Mouse (Mus musculus) lung, embryonic 16.5 days (tissue): ENCODE data around the gene Cks1brt. TPM values are rescaled to one million over a fixed set of nuclear protein-coding genes. Genes with fewer than 3 reads are reported as not detected.
"Not testable (repeated sequence)": the region's sequence is repeated elsewhere in the genome, so short reads cannot be mapped to it uniquely, and the experiment has no call there.

Experiments
- ATAC-seq: fragments of 200-750 bp; cut with Nextera tagmentation; 2 replicates; pipeline ENCODE4 v1.8.0; 2017; ENCODE audit warnings: low read depth, mild to moderate bottlenecking, moderate library complexity
- H3K27ac ChIP-seq: fragments of 300-500 bp; sonication (generic); 2 replicates; pipeline ENCODE4 v1.5.1; 2014; ENCODE audit warnings: mild to moderate bottlenecking, control low read depth, low read length
- H3K27me3 ChIP-seq: fragments of 300-500 bp; sonication (generic); 2 replicates; pipeline ENCODE4 v1.6.1; 2014; ENCODE audit warnings: low read depth, low read length, mixed read lengths; ENCODE audit not compliant: control insufficient read depth, insufficient read depth
- H3K36me3 ChIP-seq: fragments of 300-500 bp; sonication (generic); 2 replicates; pipeline ENCODE4 v1.6.1; 2014; ENCODE audit warnings: low read length; ENCODE audit not compliant: control insufficient read depth, insufficient read depth
- H3K4me1 ChIP-seq: fragments of 300-500 bp; sonication (generic); replicated peaks from 2 replicates; pipeline ENCODE4 v1.6.1; 2014; ENCODE audit warnings: low read length, mixed read lengths; ENCODE audit not compliant: control insufficient read depth, insufficient read depth
- H3K4me2 ChIP-seq: fragments of 300-500 bp; sonication (generic); 2 replicates; pipeline ENCODE4 v1.6.1; 2014; ENCODE audit warnings: low read depth, low read length, control low read depth
- H3K4me3 ChIP-seq: fragments of 300-500 bp; sonication (generic); 2 replicates; pipeline ENCODE4 v1.5.1; 2014; ENCODE audit warnings: mild to moderate bottlenecking, low read length, control low read depth
- H3K9ac ChIP-seq: fragments of 300-500 bp; sonication (generic); 2 replicates; pipeline ENCODE4 v1.6.1; 2014; ENCODE audit warnings: low read length, control low read depth
- H3K9me3 ChIP-seq: fragments of 300-500 bp; sonication (generic); 2 replicates; pipeline ENCODE4 v1.6.1; 2016; ENCODE audit warnings: low read length; ENCODE audit not compliant: control insufficient read depth
- WGBS: fragments of 180-500 bp; shearing (Covaris S2); extraction: QIAGEN DNeasy Blood & Tissue Kit; methylation state at CpG from one replicate; pipeline ENCODE4 v1.1.7; 2014; 5-methylcytosine and 5-hydroxymethylcytosine counted together
- microRNA-seq: library from miRNA; unstranded; fragments of <30 nt; microRNA quantifications from one replicate; pipeline ENCODE4, GENCODE M21; 2016
- polyA plus RNA-seq: library from polyadenylated mRNA; unstranded; fragments of >200 nt; fragmentation: Nextera tagmentation; extraction: Ambion mirVana; gene quantifications from 2 replicates; pipeline ENCODE4 v1.2.1, GENCODE M21; 2015

Gene Cks1brt
- polyA plus RNA-seq, 1 experiment from 2014 or later = not detected

DNA sequence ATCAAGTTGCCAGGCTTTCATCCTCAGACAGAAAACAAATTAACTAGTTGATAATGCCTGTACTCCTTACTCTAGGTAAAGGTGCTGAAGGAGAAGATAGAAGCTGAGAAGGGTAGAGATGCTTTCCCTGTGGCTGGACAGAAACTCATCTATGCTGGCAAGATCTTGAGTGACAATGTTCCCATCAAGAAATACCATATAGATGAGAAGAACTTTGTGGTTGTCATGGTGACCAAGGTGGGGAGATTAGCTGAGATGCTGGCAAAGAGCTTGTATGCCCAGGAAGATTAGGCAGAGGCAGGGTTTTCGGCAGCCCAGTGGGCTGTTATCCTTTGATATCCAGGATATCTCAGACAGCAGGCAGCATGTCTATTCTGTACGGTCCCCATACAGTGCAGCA, 16.0 kb upstream of the Cks1brt start:
- not testable (repeated sequence) for H3K9ac ChIP-seq, H3K4me1 ChIP-seq, H3K4me3 ChIP-seq, H3K27me3 ChIP-seq, H3K27ac ChIP-seq, H3K9me3 ChIP-seq, H3K4me2 ChIP-seq, H3K36me3 ChIP-seq, ATAC-seq
- 90% methylated on average over 2 of the region's 2 CpGs for WGBS

DNA sequence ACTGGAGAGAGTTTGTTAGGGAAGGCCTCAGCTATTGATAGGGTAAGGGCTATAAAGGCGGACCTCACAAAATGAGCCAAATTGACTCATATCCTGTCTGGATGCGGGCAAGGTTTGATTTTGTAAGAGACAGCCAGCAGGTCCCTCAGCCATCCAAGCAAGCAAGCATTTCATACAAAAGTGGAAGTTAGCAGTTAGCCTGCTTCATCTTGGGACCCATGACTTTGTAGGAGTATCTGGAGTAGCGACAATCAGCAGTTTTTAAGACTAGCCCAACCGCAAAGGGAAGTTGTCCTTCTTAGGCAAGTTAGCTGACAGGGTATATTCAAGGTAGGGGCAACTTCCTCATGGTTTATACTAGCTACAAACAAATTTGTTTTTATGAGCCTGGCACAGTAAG, 9.2 kb upstream of the Cks1brt start:
- WGBS = 94% methylated on average over 4 of the region's 4 CpGs
- Histone ChIP-seq H3K4me2 (no peak overlapping the region), H3K27me3 (no peaks in the 10 kb centered on the region), H3K9me3 (peaks cover 5% of the 10 kb centered on the region; the same call in 1 of the 2 replicates), H3K9ac (no peak overlapping the region), H3K4me1 (no peaks in the 10 kb centered on the region), H3K27ac (no peak overlapping the region), H3K4me3 (no peak overlapping the region), H3K36me3 (no peaks in the 10 kb centered on the region)
- no peak for ATAC-seq

DNA sequence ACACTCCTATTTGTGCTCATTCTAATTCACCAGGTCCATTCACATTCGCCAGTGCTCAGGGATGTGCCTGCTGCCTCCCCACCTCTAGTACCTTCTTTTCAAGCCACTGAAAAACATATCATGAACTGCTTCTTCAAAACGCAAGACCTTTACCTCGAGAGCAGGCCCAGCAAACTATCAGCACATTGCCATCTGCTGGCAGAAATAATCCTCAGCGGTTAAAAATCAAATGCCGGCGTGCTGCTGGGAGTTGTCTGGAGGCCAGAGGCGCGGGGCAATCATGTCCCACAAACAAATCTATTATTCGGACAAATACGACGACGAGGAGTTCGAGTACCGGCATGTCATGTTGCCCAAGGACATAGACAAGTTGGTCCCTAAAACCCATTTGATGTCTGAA, 19.6 kb downstream of the Cks1brt start:
- Histone ChIP-seq H3K36me3 (no peaks in the 10 kb centered on the region), H3K4me1 (no peaks in the 10 kb centered on the region), H3K4me2 (no peak overlapping the region), H3K27me3 (no peaks in the 10 kb centered on the region), H3K4me3 (no peak overlapping the region), H3K9me3 (no peaks in the 10 kb centered on the region), H3K9ac (no peak overlapping the region), H3K27ac (no peak overlapping the region)
- ATAC-seq = no peak
- 19% methylated on average over 14 of the region's 14 CpGs for WGBS

DNA sequence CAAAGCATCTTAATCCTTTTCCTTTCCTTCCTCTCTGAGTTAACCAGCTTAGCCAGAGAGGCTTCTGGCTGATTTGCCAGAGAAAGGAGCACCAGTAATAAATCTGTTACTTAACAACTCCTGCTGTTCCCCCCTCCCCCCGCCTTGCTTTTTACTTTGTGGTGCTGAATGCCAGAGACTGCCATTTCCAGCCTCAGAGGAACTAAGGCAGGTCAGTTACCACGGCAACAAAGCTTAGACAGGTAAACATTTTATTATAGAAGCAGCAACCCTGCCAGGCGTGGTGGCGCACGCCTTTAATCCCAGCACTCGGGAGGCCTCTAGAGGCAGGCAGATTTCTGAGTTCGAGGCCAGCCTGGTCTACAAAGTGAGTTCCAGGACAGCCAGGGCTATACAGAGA, 24.2 kb downstream of the Cks1brt start:
- Histone ChIP-seq H3K36me3 (no peaks in the 10 kb centered on the region), H3K27me3 (no peaks in the 10 kb centered on the region), H3K4me3 (no peak overlapping the region), H3K9me3 (no peaks in the 10 kb centered on the region), H3K4me2 (no peak overlapping the region), H3K4me1 (no peaks in the 10 kb centered on the region), H3K9ac (no peak overlapping the region), H3K27ac (no peak overlapping the region)
- 73% methylated on average over 7 of the region's 7 CpGs for WGBS
- ATAC-seq = no peak

- H3K9ac ChIP-seq = no peak overlapping the region
- no peaks in the 10 kb centered on the region for H3K36me3 ChIP-seq
- no peak overlapping the region for H3K4me3 ChIP-seq
- H3K27ac ChIP-seq = no peak overlapping the region
- H3K9me3 ChIP-seq = 0 out of 2 replicates have a peak, but pooled peaks cover 3% of the 10 kb centered on the region
- H3K4me1 ChIP-seq = no peaks in the 10 kb centered on the region
- no peaks in the 10 kb centered on the region for H3K27me3 ChIP-seq
- no peak for ATAC-seq
- WGBS = 65% methylated on average over 1 of the region's 1 CpGs
- H3K4me2 ChIP-seq = no peak overlapping the region
These were observed 40.6 kb downstream of the Cks1brt start for GRCm38 (mm10) chr8:85192346-85192745.

DNA sequence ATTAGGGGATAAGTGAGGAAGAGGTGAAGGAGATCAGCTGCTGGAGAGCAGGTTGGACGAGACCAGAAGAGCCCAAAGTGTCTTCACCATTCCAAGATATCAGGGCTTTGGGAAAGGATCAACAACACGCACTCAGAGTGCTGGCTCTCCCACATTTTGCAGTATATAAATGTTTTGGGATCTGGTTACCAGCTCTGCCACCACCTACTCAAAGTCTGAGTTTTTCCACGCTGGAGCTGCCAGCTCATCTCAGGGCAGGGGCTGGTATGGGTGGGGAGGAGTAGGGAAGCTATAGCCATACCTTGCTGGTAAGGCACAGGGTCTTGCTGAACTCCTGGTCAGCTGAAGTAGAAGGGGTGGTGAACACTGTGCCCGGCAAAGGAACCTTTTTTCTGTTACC, 68.5 kb downstream of the Cks1brt start:
- no peak overlapping the region for H3K9ac ChIP-seq
- H3K36me3 ChIP-seq = no peaks in the 10 kb centered on the region
- H3K9me3 ChIP-seq = no peaks in the 10 kb centered on the region
- no peaks in the 10 kb centered on the region for H3K27me3 ChIP-seq
- peak overlapping the region; percentile 51; the same call in 1 of the 2 replicates for H3K27ac ChIP-seq
- ATAC-seq = no peak
- WGBS = 66% methylated on average over 4 of the region's 4 CpGs
- H3K4me1 ChIP-seq = no peaks in the 10 kb centered on the region
- H3K4me2 ChIP-seq = no peak overlapping the region
- no peak overlapping the region for H3K4me3 ChIP-seq

DNA sequence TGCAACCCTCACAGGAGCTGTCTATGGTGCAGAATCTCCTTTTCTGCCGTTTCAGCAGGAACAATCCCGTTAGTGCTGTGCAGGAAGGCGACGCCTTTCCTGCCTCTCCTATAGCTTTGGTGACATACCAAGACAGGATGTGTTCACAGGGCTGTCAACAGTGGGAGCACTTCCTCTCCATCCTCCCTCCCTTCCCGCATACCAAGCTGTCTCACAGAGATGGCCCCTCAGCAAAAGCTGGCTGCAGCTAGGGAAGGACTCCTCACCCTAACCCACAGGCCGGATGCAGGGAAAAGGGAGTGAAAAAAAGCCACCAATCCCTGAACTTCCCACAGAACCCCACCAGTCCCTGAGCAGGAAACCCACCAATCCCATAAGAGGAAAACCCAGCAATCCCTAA, 69.3 kb downstream of the Cks1brt start:
- WGBS = 32% methylated on average over 6 of the region's 6 CpGs
- Histone ChIP-seq H3K36me3 (no peaks in the 10 kb centered on the region), H3K27me3 (no peaks in the 10 kb centered on the region), H3K9me3 (no peaks in the 10 kb centered on the region), H3K4me2 (no peak overlapping the region), H3K4me3 (no peak overlapping the region), H3K9ac (no peak overlapping the region), H3K4me1 (no peaks in the 10 kb centered on the region), H3K27ac (peak overlapping the region; percentile 54)
- ATAC-seq = peak; percentile 97

Small RNA genes lying within 50 kb of the gene (microRNA-seq; reads per million reads assigned to microRNA genes)
- 1.8 reads per million for gene Gm23388

Other genes starting within 250 kb of the Cks1brt start
- gene Klf1, start 250.0 kb upstream of the Cks1brt start, polyA plus RNA-seq = 1.5 and 4.9 TPM in 2 replicates
- 19.9 and 21.1 TPM in 2 replicates for gene Dnase2a, start 243.4 kb upstream of the Cks1brt start, polyA plus RNA-seq
- 0.64 and 0.72 TPM in 2 replicates for gene Mast1, start 214.6 kb upstream of the Cks1brt start, polyA plus RNA-seq
- 0.23 and 0.29 TPM in 2 replicates for gene Rtbdn, start 204.9 kb upstream of the Cks1brt start, polyA plus RNA-seq
- gene Gm49661, start 182.5 kb upstream of the Cks1brt start, polyA plus RNA-seq = not detected in 2 replicates
- gene Prdx2, start 182.3 kb upstream of the Cks1brt start, polyA plus RNA-seq = 644 and 691 TPM in 2 replicates
- 114 and 119 TPM in 2 replicates for gene Rnaseh2a, start 182.2 kb upstream of the Cks1brt start, polyA plus RNA-seq
- 13.7 and 15.5 TPM in 2 replicates for gene Junb, start 173.2 kb upstream of the Cks1brt start, polyA plus RNA-seq
- gene Hook2, start 161.3 kb upstream of the Cks1brt start, polyA plus RNA-seq = 24.2 and 27.2 TPM in 2 replicates
- not detected in 2 replicates for gene Best2, start 137.4 kb upstream of the Cks1brt start, polyA plus RNA-seq
- 121 and 122 TPM in 2 replicates for gene Asna1, start 126.6 kb upstream of the Cks1brt start, polyA plus RNA-seq
- 92.1 and 101 TPM in 2 replicates for gene Trir, start 125.1 kb upstream of the Cks1brt start, polyA plus RNA-seq
- gene Tnpo2, start 115.0 kb upstream of the Cks1brt start, polyA plus RNA-seq = 27.7 and 29.5 TPM in 2 replicates
- gene Fbxw9, start 91.9 kb upstream of the Cks1brt start, polyA plus RNA-seq = 28.2 and 29.9 TPM in 2 replicates
- not detected in 2 replicates for gene Gm5741, start 83.9 kb upstream of the Cks1brt start, polyA plus RNA-seq
- gene Dhps, start 80.2 kb upstream of the Cks1brt start, polyA plus RNA-seq = 51.9 and 53.9 TPM in 2 replicates
- 134 and 137 TPM in 2 replicates for gene Wdr83os, start 71.2 kb upstream of the Cks1brt start, polyA plus RNA-seq
- gene Wdr83, start 70.6 kb upstream of the Cks1brt start, polyA plus RNA-seq = 45.4 and 45.8 TPM in 2 replicates
- 44.6 and 48.7 TPM in 2 replicates for gene Man2b1, start 68.7 kb upstream of the Cks1brt start, polyA plus RNA-seq
- 3.4 and 3.7 TPM in 2 replicates for gene Zfp791, start 28.8 kb upstream of the Cks1brt start, polyA plus RNA-seq
- gene Olfr371, start 74.1 kb downstream of the Cks1brt start, polyA plus RNA-seq = not detected in 2 replicates
- 98.6 and 104 TPM in 2 replicates for gene Orc6, start 147.7 kb downstream of the Cks1brt start, polyA plus RNA-seq
- gene Vps35, start 147.9 kb downstream of the Cks1brt start, polyA plus RNA-seq = 148 and 151 TPM in 2 replicates
- 5.8 and 6.1 TPM in 2 replicates for gene Mylk3, start 234.4 kb downstream of the Cks1brt start, polyA plus RNA-seq